In genomic region chr9:61433206-61433605, GRCm38 (mm10) we compare ENCODE assay signal across 20 mouse cellular contexts.
"Had no signal": no experiment of that assay in that cellular context is flagged by ENCODE, and none has a peak within 500 bp of the region (broad histone marks: within the 10 kb centered on the region; RNA-seq: fewer than 3 reads in every experiment).

No protein-coding gene starts in this region.

- H3K9ac ChIP-seq: limb, embryonic 13.5 days; liver, embryonic 12.5 days; liver, embryonic 15.5 days; lung, embryonic 15.5 days; stomach, embryonic 15.5 days had no signal

- H3K4me3 ChIP-seq: layer of hippocampus, adult 2 months; limb, embryonic 10.5 days; limb, embryonic 13.5 days; liver, embryonic 12.5 days; liver, embryonic 15.5 days; lung, embryonic 15.5 days; megakaryocyte, embryonic 14.5 days; stomach, embryonic 15.5 days had no signal

- H3K27ac ChIP-seq: layer of hippocampus, adult 2 months; limb, embryonic 10.5 days; limb, embryonic 13.5 days; liver, embryonic 12.5 days; liver, embryonic 15.5 days; lung, embryonic 15.5 days; stomach, embryonic 15.5 days had no signal

- H3K27me3 ChIP-seq: limb, embryonic 13.5 days; liver, embryonic 15.5 days; stomach, embryonic 15.5 days had no signal

- H3K4me2 ChIP-seq: limb, embryonic 13.5 days; liver, embryonic 12.5 days; liver, embryonic 15.5 days; lung, embryonic 15.5 days; midbrain, embryonic 11.5 days; stomach, embryonic 15.5 days had no signal

- H3K36me3 ChIP-seq: limb, embryonic 10.5 days; limb, embryonic 13.5 days; liver, embryonic 12.5 days; liver, embryonic 15.5 days; lung, embryonic 15.5 days; stomach, embryonic 15.5 days had no signal

- H3K4me1 ChIP-seq: liver, embryonic 15.5 days; megakaryocyte, embryonic 14.5 days had no signal

- ATAC-seq: inflammation-experienced regulatory T-cells, adult 6 months; liver, embryonic 12.5 days had no signal

- H3K9me3 ChIP-seq: limb, embryonic 10.5 days; limb, embryonic 13.5 days; liver, embryonic 12.5 days; liver, embryonic 15.5 days; lung, embryonic 15.5 days; stomach, embryonic 15.5 days had no signal

- DNase-seq: kidney, adult 18-20 months; kidney, adult 9 months; kidney, postnatal 14 days; kidney, postnatal 4 days; layer of hippocampus, adult 9-11 months; liver; lung, adult 18-20 months; lung, postnatal 10 days; lung, postnatal 36 days; thymus, postnatal 25 days had no signal
